Mouse (Mus musculus): ENCODE results near the gene Morc3. TPM values are rescaled to one million over a fixed set of nuclear protein-coding genes. Genes with fewer than 3 reads are reported as not detected.
"Not testable (repeated sequence)": the region's sequence is repeated elsewhere in the genome, so short reads cannot be mapped to it uniquely, and the experiment has no call there.

Gene Morc3
- polyA plus RNA-seq, 1 experiment from 2014 or later = 36.8 TPM

- peak overlapping the region; percentile 70 for H3K27ac ChIP-seq (ENCODE audit: low read depth)
- H3K9me3 ChIP-seq (ENCODE audit: control insufficient read depth, low read length) = peaks cover 6% of the 10 kb centered on the region
- H3K4me1 ChIP-seq (replicated peaks; ENCODE audit: control insufficient read depth, insufficient read depth, low read length) = peaks cover 13% of the 10 kb centered on the region
- 59% methylated on average over 20 of the region's 20 CpGs for WGBS
- peak overlapping the region; percentile 11; the same call in 1 of the 2 replicates for H3K4me2 ChIP-seq (ENCODE audit: low read length)
- no peak overlapping the region for H3K4me3 ChIP-seq (ENCODE audit: low read depth, low read length)
- no peak overlapping the region for H3K9ac ChIP-seq (ENCODE audit: low read length)
- no peak for ATAC-seq (replicated peaks; ENCODE audit: low FRiP score, low TSS enrichment, low read depth)
- no peaks in the 10 kb centered on the region for H3K36me3 ChIP-seq (ENCODE audit: control insufficient read depth, insufficient read depth, low read length)
- no peaks in the 10 kb centered on the region for H3K27me3 ChIP-seq (replicated peaks; ENCODE audit: control insufficient read depth, insufficient read depth, low read length)
- DNase-seq (ENCODE audit: low spot score) = no peak
Measured at GRCm38 (mm10) chr16:93815856-93816736, 15.8 kb upstream of the Morc3 start.

- Histone ChIP-seq H3K9ac (ENCODE audit: low read length) (no peak overlapping the region), H3K4me2 (ENCODE audit: low read length) (no peak overlapping the region), H3K36me3 (ENCODE audit: control insufficient read depth, insufficient read depth, low read length) (no peaks in the 10 kb centered on the region), H3K27ac (ENCODE audit: low read depth) (peak overlapping the region; percentile 70; the same call in 1 of the 2 replicates), H3K27me3 (replicated peaks; ENCODE audit: control insufficient read depth, insufficient read depth, low read length) (no peaks in the 10 kb centered on the region), H3K4me1 (replicated peaks; ENCODE audit: control insufficient read depth, insufficient read depth, low read length) (peaks cover 13% of the 10 kb centered on the region), H3K4me3 (ENCODE audit: low read depth, low read length) (no peak overlapping the region), H3K9me3 (ENCODE audit: control insufficient read depth, low read length) (peaks cover 1% of the 10 kb centered on the region; the same call in 1 of the 2 replicates)
- 60% methylated on average over 7 of the region's 7 CpGs for WGBS
- DNase-seq (ENCODE audit: low spot score) (no peak), ATAC-seq (replicated peaks; ENCODE audit: low FRiP score, low TSS enrichment, low read depth) (no peak)
Measured at GRCm38 (mm10) chr16:93816861-93817260, 15.1 kb upstream of the Morc3 start.

GRCm38 (mm10) chr16:93817371-93817770 is 14.6 kb upstream of the Morc3 start:
- no peak for DNase-seq (ENCODE audit: low spot score)
- no peaks in the 10 kb centered on the region for H3K9me3 ChIP-seq (ENCODE audit: control insufficient read depth, low read length)
- H3K9ac ChIP-seq (ENCODE audit: low read length) = no peak overlapping the region
- no peak overlapping the region for H3K4me2 ChIP-seq (ENCODE audit: low read length)
- H3K4me1 ChIP-seq (replicated peaks; ENCODE audit: control insufficient read depth, insufficient read depth, low read length) = peaks cover 13% of the 10 kb centered on the region
- H3K27me3 ChIP-seq (replicated peaks; ENCODE audit: control insufficient read depth, insufficient read depth, low read length) = no peaks in the 10 kb centered on the region
- no peaks in the 10 kb centered on the region for H3K36me3 ChIP-seq (ENCODE audit: control insufficient read depth, insufficient read depth, low read length)
- no peak for ATAC-seq (replicated peaks; ENCODE audit: low FRiP score, low TSS enrichment, low read depth)
- no peak overlapping the region for H3K4me3 ChIP-seq (ENCODE audit: low read depth, low read length)
- 54% methylated on average over 5 of the region's 5 CpGs for WGBS
- H3K27ac ChIP-seq (ENCODE audit: low read depth) = no peak overlapping the region

GRCm38 (mm10) chr16:93818691-93819324 is 13.1 kb upstream of the Morc3 start:
- ATAC-seq (replicated peaks; ENCODE audit: low FRiP score, low TSS enrichment, low read depth) = peak; percentile 68; the same call in 1 of the 2 replicates
- Histone ChIP-seq H3K4me2 (ENCODE audit: low read length) (peak overlapping the region; percentile 25), H3K36me3 (ENCODE audit: control insufficient read depth, insufficient read depth, low read length) (no peaks in the 10 kb centered on the region), H3K9me3 (ENCODE audit: control insufficient read depth, low read length) (0 out of 2 replicates have a peak, but pooled peaks cover 5% of the 10 kb centered on the region), H3K9ac (ENCODE audit: low read length) (peak overlapping the region; percentile 20; the same call in 1 of the 2 replicates), H3K4me1 (replicated peaks; ENCODE audit: control insufficient read depth, insufficient read depth, low read length) (peaks cover 13% of the 10 kb centered on the region), H3K27ac (ENCODE audit: low read depth) (peak overlapping the region; percentile 79), H3K27me3 (replicated peaks; ENCODE audit: control insufficient read depth, insufficient read depth, low read length) (no peaks in the 10 kb centered on the region), H3K4me3 (ENCODE audit: low read depth, low read length) (no peak overlapping the region)
- WGBS = 13% methylated on average over 12 of the region's 12 CpGs
- DNase-seq (ENCODE audit: low spot score) = peak; percentile 66

GRCm38 (mm10) chr16:93819325-93819696 is 12.6 kb upstream of the Morc3 start:
- 63% methylated on average over 4 of the region's 4 CpGs for WGBS
- Histone ChIP-seq H3K4me1 (replicated peaks; ENCODE audit: control insufficient read depth, insufficient read depth, low read length) (peaks cover 13% of the 10 kb centered on the region), H3K4me2 (ENCODE audit: low read length) (peak overlapping the region; percentile 25), H3K36me3 (ENCODE audit: control insufficient read depth, insufficient read depth, low read length) (no peaks in the 10 kb centered on the region), H3K9ac (ENCODE audit: low read length) (peak overlapping the region; percentile 20; the same call in 1 of the 2 replicates), H3K9me3 (ENCODE audit: control insufficient read depth, low read length) (0 out of 2 replicates have a peak, but pooled peaks cover 5% of the 10 kb centered on the region), H3K27ac (ENCODE audit: low read depth) (peak overlapping the region; percentile 79), H3K4me3 (ENCODE audit: low read depth, low read length) (no peak overlapping the region), H3K27me3 (replicated peaks; ENCODE audit: control insufficient read depth, insufficient read depth, low read length) (no peaks in the 10 kb centered on the region)
- ATAC-seq (replicated peaks; ENCODE audit: low FRiP score, low TSS enrichment, low read depth) (no peak), DNase-seq (ENCODE audit: low spot score) (no peak)

- ATAC-seq (replicated peaks; ENCODE audit: low FRiP score, low TSS enrichment, low read depth) (no peak), DNase-seq (ENCODE audit: low spot score) (no peak)
- H3K27ac ChIP-seq (ENCODE audit: low read depth) = no peak overlapping the region
- H3K9me3 ChIP-seq (ENCODE audit: control insufficient read depth, low read length) = 0 out of 2 replicates have a peak, but pooled peaks cover 5% of the 10 kb centered on the region
- 90% methylated on average over 1 of the region's 1 CpGs for WGBS
- H3K27me3 ChIP-seq (replicated peaks; ENCODE audit: control insufficient read depth, insufficient read depth, low read length) = no peaks in the 10 kb centered on the region
- no peaks in the 10 kb centered on the region for H3K36me3 ChIP-seq (ENCODE audit: control insufficient read depth, insufficient read depth, low read length)
- H3K4me3 ChIP-seq (ENCODE audit: low read depth, low read length) = no peak overlapping the region
- H3K4me2 ChIP-seq (ENCODE audit: low read length) = no peak overlapping the region
- peaks cover 13% of the 10 kb centered on the region for H3K4me1 ChIP-seq (replicated peaks; ENCODE audit: control insufficient read depth, insufficient read depth, low read length)
- H3K9ac ChIP-seq (ENCODE audit: low read length) = no peak overlapping the region
Measured at GRCm38 (mm10) chr16:93820040-93820439, 11.9 kb upstream of the Morc3 start.

GRCm38 (mm10) chr16:93821706-93822105 is 10.2 kb upstream of the Morc3 start:
- 0 out of 2 replicates have a peak, but pooled peaks cover 5% of the 10 kb centered on the region for H3K9me3 ChIP-seq (ENCODE audit: control insufficient read depth, low read length)
- H3K4me1 ChIP-seq (replicated peaks; ENCODE audit: control insufficient read depth, insufficient read depth, low read length) = peaks cover 3% of the 10 kb centered on the region
- no peak overlapping the region for H3K27ac ChIP-seq (ENCODE audit: low read depth)
- H3K4me3 ChIP-seq (ENCODE audit: low read depth, low read length) = no peak overlapping the region
- no peak overlapping the region for H3K9ac ChIP-seq (ENCODE audit: low read length)
- H3K4me2 ChIP-seq (ENCODE audit: low read length) = no peak overlapping the region
- H3K36me3 ChIP-seq (ENCODE audit: control insufficient read depth, insufficient read depth, low read length) = no peaks in the 10 kb centered on the region
- DNase-seq (ENCODE audit: low spot score) (no peak), ATAC-seq (replicated peaks; ENCODE audit: low FRiP score, low TSS enrichment, low read depth) (no peak)
- 92% methylated on average over 3 of the region's 3 CpGs for WGBS
- no peaks in the 10 kb centered on the region for H3K27me3 ChIP-seq (replicated peaks; ENCODE audit: control insufficient read depth, insufficient read depth, low read length)

- ATAC-seq (replicated peaks; ENCODE audit: low FRiP score, low TSS enrichment, low read depth); H3K36me3 ChIP-seq (ENCODE audit: control insufficient read depth, insufficient read depth, low read length); H3K9ac ChIP-seq (ENCODE audit: low read length); H3K27me3 ChIP-seq (replicated peaks; ENCODE audit: control insufficient read depth, insufficient read depth, low read length); H3K9me3 ChIP-seq (ENCODE audit: control insufficient read depth, low read length); H3K4me2 ChIP-seq (ENCODE audit: low read length); H3K27ac ChIP-seq (ENCODE audit: low read depth); DNase-seq (ENCODE audit: low spot score); H3K4me3 ChIP-seq (ENCODE audit: low read depth, low read length); H3K4me1 ChIP-seq (replicated peaks; ENCODE audit: control insufficient read depth, insufficient read depth, low read length): not testable (repeated sequence)
- 71% methylated on average over 4 of the region's 8 CpGs for WGBS
Measured at GRCm38 (mm10) chr16:93822433-93823225, 9.3 kb upstream of the Morc3 start.
